Mouse (Mus musculus): ENCODE results near the gene P2rx4.

DNA sequence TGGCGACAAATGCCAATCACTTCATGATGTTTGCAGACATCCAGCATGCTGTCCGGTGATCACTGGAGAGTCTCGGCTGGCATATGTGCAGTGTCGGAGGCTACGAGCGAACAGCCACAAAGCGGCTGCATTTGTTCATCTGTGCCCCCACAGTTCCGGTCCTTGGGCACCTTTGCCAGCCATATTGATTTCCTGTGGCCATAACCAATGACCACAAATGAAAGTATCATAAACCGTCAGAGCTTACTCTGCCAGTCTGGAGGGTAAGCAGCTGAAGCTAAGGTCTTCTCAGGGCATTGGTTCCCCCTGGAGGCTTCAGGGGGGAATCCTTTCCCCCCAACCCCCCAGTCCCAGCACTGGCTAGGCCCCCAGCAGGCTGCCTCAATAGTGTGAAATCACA, 29.4 kb upstream of the P2rx4 start:
- TF ChIP-seq CTCF (IDR thresholded peaks at IDR 0.05; ENCODE audit: insufficient read depth, low read length), result no peak
- no peak for TF ChIP-seq POLR2A (IDR thresholded peaks at IDR 0.05; ENCODE audit: borderline replicate concordance, extremely low read depth, low read depth, low read length)
